Mouse (Mus musculus) thymus, postnatal 14 days (tissue): ENCODE data around the gene Nmnat2.
A peak's percentile ranks its signal among the peaks of the same experiment; 100 is the strongest.

ENCODE experiments used
- DNase-seq: peaks from one replicate; pipeline ENCODE4 v3.0.0; 2021

Gene Nmnat2

DNA sequence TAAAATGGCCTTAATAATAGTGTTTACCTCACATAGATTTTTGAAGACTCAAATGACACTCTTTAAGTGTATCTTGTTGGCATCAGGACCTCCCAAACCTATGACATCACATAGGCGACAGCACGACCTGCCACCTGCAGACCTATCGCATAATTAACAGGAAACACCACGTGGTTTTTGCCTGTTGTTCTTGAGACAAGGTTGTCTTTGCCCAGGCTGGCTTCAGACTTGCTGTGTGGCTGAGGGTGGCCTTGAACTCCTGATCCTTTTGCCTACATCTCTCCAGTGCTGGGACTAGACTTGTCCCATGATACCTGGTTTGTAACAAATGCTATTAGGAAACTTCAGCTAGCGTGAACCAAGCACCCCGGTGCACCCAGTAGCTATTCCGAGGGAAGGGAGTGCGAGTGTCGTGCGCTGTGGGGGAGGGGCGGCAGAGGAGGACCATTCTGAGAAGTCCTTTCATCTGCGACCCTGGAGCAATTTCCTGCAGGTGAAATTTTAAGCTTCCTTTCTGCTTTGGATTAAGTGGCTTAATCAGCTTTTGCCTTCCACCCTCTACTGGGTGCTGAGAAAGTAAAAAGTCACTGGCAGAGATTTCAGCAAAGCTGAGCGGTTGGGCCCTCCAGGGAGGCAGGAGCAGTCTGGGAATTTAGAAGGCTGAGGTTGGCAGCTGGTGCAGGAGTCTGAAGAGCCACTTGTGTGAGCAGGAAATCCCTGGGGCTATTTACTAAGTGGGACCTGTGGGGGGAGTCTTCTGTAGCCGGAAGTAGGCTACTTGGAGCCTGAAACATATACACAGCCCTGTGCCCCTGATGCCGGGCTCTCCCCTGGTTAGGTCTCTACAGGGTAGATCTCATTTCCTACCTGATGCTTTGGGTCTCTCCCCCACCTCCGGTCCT, 141.3 kb downstream of the Nmnat2 start:
- no peak for DNase-seq

DNA sequence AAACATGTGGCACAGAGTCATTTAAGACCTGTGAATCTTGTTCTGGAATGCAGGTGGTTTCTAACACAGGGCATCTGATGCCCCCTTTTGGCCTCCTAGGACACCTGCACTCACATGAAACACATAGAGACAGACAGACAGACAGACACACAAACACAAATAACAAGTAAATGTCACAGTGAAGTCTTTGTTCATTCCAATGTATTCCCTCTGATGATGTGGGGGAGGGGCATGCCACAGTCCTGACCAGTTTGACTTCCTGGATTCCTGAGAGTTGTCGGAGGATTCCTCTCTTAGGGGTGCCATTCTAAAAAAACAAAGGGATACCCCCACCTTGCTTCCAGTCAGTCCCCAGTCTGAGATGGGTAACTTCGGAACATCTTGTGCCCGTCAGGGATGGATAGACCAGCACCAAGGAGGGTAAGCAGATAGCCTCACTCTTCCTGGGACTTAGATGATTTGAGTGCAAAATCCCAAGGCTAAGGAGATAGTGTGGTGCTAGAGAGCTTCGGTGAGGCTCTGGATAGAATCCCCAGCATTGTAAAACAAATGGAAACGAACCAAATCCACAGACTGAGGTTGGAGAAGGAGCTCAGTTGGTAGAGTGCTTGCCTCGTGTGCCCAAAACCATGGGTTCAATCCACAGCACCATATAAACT, 142.4 kb downstream of the Nmnat2 start:
- DNase-seq = no peak

DNA sequence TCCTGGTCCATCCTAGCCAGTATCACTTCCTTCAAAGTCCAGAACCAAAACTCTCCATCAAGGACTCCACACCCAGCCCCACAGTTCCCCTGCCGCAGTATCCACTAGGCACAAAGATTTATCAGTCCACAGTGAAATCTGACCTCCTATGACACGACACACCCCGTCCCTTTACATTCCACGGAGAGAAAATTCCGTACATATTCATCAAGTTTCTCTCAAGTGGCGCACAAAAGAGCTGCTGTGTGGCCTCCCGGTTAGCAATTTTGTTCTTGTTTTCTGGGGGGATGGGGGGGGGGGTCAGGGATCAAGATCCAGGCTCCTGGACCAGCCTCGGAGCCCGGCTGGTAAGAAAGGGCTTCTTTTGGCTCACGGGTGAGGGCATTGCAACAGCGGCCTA, 143.8 kb downstream of the Nmnat2 start:
- DNase-seq = no peak

DNA sequence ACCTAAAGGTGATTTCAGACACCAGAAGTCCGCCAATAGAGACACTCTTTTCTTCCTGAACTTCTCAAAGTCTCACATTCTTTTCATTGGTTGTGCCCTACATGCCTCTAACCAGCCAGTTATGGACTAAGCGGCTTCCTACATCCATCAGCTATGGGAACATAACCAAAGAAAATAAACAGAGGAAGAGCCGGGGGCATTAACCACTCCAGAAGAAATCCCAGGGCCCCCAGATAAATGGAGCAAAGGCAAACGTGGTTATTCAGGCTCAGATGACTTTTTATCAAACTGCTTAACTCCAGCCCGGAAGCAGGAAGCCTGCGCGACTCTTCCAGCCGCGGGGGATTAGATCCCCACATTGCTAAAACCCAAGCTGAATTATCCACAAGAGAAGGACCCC, 146.1 kb downstream of the Nmnat2 start:
- DNase-seq = no peak

DNA sequence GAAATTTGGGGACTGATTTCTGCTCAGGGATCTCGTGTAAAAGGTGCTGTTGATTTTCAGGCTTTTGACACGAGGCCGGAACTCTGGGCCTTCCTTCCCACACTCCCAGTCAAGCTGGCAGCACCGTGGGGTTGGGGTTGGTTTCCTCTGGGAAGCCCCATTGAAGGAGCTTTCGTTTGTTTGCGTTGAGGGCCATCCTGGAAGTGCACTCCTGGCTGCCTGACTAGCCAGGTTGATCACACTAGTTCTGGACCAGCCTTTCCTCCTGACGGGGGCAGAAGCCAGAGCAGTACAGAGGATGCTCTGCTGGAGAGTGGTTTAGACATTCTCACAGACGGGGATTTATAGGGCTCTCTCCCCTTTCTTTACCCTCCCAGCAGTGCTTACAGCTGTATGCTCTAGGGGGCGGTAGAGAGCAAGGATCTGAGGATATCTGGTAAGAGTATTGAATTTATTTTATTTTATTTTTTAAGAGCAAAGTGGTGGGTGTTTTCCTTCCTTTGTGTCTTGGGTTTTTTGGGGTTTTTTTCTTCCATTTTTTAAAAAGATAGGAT, 146.6 kb downstream of the Nmnat2 start:
- DNase-seq = peak; percentile 80

DNA sequence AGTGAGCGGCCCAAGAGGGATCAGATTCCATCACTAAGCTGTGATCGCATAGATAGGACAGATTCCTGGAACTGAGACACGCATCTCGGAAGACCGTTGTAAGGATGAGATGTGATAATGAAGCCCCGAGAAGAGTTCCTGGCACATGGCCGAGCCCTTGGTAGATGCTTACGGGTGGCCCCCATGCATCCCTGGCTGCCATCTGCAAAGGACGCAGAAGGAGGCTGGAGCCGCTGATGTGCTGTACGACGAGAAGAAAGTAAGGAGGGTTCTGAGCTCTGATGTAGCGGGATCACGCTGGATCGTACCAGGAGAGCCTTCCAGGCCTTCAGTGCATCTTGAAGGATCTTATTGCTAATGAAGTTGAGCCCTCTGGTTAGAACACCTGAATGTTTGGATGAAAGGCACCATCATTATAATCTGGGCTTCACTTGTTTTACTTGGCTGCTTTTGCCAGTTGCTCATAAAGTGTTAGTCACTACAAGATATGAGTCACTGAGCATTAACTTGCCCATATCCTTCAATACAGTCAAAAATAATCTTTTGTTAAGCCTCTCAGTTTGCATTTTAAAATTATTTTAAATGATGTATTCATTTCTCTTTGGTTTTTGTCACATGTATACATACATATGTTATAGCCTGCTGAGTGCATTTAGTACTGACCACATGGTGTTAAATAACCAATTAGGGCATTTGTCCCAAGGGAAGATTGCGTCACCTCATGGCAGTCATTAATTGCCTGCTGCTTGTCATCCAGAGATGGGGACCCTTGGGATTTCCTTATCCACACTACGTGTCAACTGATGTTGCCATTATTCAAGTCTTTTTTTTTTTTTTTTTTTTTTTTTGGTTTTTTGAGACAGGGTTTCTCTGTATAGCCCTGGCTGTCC, 147.7 kb downstream of the Nmnat2 start:
- no peak for DNase-seq

DNA sequence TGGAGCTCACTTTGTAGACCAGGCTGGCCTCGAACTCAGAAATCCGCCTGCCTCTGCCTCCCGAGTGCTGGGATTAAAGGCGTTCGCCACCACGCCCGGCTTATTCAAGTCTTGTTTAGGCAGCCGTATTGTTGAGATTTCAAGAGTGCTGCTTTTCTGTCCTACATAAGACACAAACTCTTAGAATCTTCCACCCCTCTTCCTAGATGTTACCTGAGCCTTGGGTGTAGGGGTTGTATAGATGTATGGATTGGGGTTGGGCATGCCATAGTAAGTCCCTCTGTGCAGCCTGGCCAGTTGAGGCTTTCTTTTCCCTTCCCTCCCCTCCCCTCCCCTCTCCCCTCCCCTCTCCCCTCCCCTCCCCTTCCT, 148.4 kb downstream of the Nmnat2 start:
- DNase-seq = no peak

DNA sequence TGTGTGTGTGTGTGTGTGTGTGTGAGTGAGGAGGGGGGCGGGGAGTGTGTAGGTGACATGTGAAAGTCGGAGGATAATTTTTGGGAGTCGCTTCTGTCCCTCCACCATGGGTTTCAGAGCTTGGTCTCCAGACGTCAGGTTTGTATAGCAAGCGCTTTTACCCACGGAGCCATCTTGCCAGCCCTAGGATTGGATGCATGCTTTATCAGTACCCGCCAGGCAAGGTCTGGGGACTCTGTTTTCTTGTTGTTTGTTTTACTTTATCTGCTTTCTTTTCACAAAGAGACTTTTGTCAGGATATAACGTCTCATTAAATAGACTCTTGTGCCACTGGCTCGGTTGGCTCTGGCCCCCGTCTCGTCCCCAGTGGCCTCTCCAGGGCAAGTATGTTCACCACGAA, 150.0 kb downstream of the Nmnat2 start:
- no peak for DNase-seq

DNA sequence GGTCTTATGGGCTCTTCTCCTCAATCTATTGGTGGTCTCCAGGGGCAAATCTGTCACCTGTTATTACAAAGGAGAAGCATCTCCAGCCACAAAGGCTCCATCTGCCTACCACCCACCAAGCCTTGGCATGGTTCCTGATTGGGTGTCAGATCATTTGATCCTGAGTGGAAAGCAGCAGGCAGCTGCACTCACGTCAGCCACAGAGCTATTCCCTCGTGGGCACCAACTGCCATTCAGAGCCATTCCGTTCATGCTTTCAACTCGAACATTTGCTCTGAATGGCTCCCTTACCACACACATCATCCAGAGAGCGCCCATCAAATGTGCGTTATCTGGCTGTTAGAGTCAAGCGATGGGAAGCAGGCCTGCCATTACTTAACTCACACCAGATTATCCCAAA, 153.1 kb downstream of the Nmnat2 start:
- DNase-seq = no peak

DNA sequence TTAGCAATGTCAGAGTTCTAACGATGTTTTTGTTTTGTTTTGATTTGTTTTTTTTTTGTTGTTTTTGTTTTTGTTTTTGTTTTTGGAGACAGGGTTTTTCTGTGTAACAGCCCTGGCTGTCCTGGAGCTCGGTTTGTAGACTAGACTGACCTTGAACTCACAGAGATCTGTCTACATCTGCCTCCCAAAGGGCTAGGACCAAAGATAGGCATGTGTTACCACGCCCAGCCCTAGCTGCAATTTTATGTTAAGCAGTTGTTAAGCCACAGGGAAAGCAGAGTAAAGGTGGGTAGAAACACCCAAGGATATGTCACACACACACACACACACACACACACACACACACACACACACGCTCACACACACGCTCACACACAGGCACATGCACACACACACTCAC, 154.6 kb downstream of the Nmnat2 start:
- DNase-seq = no peak

DNA sequence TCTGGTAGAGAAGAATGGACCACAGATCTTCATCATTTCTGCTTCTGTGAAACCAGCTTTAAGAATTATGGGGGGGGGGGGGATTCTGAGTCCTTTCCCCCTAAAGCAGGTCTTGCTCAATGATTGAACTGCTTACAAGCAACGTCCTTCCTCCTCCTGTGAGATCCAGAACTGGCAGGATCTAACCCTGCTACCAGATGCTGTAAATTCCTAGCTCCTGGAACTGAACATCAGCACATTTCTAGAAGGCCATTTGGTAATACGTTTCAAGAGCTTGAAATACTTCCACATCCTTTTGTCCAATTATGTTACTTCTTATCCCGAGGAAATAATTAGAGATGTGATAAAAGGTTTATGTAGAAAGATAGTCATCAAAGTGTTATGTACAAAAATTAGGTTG, 155.0 kb downstream of the Nmnat2 start:
- no peak for DNase-seq

DNA sequence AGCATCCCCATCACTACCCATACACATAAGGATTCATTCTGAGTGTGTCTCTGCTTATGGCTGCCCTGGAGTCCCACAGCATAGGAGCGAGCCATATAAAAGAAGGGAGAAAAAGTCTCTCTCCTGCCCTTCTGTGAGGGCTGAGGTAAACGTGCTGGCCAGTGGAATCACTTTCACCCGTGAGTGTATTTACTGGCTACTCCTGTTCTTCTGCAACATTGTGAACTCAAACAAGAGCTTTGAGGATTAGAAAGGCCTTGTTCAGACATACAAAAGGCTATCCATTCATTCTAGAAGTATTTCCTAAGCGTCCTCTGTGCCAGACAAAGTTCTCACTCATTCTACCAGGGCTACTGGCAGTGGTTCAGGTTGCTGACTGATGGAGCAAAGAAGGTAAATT, 156.8 kb downstream of the Nmnat2 start:
- no peak for DNase-seq

DNA sequence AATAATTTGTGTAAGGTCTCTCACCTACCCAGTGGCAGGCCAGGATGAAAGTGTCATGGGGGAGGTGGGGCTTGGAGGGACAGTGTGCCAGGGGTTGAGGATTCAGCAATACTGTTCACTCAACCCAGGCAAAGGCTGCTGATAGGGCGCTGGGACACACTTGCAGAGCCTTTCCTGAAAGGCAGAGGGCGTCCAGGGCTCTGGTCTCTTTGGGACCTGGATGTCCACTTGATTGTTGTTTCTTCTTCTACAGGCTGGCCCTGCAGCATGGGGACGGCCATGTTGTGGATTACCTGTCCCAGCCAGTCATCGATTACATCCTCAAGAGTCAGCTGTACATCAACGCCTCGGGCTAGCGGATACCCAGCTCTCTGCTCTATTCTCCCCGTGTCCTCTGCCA, 160.5 kb downstream of the Nmnat2 start:
- DNase-seq = no peak

DNA sequence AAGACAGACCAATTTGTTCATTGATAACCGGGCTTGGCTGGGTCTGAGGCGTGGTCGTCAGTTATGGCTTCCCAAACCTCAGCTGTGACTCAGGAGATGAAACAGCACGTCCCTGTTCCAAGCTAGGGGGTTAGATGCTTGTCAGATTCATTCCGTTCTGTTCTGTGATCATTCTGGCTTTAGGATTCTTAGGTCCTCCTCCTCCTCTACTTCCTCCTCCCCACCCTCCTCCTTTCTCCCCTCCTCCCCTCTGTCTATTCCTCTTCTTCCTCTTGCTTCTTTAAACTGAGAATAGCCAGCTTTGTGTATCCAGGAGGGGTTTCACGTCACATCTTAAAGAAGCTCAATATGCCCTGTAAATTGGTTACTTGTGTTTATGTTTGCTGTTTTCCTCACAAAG, 165.8 kb downstream of the Nmnat2 start:
- DNase-seq = no peak

DNA sequence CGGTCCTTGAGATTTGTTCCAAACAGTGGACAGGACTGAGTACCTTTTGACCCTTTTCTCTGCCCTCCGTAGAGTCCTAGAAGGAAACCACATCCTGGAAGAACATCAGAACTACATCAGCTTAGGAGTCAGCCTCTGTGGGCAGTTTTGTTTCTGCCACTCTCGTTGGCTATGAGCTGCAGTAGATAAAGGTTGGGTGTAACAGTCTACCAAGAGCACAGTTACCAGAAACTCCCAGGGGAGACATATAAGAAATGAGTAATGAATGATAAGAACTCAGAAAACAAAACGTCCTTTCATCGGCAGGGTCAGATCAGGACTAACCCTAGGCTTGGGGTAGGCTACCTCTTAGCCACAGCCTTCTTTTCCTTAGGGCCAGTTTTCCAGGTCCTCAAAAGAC, 166.5 kb downstream of the Nmnat2 start:
- no peak for DNase-seq

DNA sequence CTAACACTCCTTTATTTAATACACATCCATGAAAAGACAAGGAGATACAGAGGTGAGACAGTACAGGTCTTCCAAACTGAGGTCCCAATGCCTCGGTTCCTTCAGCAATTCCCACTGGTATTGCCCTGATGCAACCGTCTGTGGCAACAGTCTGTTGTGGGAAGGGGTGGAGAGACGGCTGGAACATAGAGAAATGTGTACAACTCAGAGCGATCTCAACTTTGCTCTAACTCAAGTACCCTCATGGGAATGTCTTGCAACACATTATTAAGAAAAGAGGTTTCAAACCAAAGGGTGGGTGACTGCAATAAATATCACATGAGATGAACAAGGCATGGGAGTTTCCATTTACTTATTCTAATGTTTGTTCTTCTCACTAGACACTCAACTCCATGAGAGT, 168.0 kb downstream of the Nmnat2 start:
- DNase-seq = no peak

DNA sequence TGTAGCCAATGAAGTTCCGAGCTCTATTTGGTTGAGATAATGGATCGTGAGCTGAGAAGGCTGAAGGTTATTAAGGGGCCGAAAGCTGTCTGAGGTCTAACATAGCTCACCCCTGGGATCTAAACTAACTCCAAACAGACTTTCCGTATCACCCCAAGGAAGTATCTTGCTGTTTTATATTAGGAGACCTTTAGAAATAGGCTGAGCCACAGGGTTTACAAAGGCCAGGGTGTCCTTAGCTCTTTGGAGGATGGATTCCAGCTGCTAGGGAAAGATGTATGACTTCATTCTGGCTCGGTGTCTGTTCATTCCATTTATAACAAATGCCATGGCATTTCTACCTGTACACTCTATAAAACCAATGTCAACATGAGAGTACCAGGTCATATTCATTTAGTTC, 169.7 kb downstream of the Nmnat2 start:
- no peak for DNase-seq

DNA sequence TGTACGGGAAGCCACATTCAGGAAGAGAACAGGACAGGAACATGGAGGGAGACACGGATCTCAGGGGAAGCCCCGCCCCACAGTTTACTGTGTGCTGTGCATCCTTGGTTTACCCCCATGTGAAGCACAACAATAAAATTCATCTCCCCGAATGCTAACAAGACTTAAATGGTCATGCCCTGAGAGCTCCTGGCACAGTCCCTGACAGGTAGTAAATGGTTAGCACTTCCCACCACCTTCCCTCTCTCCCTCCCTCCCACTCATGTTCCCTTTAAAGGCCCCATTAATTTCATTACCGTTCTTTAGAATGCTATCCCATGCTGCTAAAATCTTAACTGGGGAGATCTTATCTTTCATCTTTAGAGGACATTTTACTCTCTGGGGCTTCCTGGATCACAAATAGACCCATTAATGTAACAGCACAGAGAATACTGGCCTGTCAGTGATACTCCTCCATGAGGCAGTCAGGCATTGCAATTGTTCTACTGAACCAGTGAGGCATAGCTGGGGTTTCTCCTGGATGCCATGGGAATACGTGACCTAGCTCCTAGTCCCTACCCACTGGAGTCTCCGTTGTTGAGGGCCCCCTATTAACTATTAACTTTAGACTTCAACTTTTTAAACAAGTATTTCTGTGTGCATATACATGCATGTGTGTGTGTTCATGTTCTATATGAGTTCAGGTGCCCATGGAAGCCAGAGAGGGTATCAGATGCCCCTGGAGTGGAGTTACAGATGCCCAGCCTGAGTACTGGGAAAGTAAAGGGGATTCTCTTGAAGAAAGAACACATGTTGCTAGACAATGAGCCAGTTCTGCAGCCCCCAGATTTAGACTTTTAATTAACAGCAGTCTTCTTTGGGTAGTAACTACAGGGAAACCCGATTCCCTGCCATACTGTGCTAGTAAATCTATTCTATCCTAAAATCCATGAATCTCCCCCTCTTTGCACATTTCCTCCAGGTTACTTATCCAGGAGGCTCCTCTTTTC, 170.8 kb downstream of the Nmnat2 start:
- no peak for DNase-seq

DNA sequence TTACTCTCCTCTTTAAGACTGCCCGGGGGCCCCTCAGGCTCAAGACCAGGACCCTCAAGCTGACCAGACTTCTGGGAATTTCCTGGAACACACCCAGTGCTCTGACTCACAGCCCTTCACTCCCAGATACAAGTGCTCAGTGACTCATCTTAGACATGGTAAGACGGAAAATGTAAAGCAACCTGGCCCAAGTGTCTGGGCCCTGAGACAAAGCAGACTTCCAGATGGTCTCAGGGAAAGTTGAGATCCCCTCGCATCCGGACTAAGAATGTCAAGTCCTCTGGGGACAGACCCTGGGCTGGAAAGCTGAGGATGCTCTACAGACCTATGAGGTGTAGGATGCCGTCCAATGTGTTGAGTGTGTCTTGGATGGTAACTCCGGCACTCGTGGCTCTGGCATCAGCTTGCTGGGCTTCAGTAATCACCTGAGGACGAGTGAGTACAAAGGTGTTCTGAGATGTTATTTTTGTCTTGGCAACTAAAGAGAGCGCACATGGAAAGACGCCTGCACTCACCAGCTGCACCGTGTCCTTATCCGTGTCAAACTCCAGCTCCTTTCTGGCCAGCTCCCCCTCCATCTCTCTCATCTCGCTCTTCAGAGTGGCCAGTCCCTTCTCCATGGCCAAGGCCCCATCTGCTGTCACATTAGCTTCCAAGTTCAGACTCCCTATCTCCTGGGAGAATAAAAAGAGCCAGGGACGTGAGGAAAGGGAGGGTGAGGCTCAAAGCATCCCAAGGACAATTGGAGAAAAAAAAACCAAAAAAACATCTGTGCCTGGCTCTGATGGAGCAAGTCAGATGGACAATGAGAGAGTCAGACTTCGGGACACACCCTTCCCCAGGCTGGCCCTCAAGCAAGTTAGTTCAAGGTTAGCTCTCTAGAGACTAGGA, 171.9 kb downstream of the Nmnat2 start:
- no peak for DNase-seq

DNA sequence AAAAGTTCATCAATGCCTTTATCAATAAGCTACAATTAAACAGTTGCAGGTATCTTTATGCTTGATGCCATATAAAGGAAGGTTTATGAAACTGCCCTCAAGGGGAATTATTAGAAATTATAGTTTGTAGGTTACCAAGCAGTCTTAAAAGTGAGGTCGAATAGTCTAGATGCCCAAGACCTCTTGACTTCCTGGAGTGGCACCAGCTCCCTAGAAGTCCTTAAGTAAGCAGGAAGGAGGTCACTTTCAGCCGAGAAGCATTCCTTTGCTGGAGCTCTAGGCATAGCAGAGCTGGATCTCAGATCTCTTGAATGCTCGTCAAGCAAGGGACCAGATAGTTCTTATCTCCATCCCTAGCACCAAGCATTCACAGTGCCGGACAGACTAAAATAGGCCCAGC, 172.8 kb downstream of the Nmnat2 start:
- no peak for DNase-seq

DNA sequence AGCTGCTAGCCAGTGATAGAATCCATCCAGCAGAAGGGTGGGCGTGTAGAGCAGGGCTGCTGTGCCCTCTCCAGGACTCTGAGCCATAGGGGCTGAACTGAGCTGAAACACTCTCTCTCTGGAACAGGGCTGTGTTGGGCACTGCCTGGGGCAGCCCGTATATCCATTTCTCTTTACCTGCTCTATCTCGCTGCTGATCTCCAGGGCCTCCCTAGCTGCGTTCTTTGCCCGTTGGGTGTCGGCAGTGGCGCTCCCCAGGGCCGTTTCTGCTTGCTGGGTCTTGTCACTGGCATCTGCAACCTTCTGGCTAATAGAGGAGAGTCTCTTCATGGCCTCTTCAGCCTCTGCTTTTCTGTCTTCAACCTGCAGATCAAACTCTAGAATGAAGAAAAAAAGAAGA, 174.0 kb downstream of the Nmnat2 start:
- no peak for DNase-seq
